Mouse (Mus musculus): ENCODE measurements around the gene Cyp2b10. TPM values are rescaled to one million over a fixed set of nuclear protein-coding genes. Genes with fewer than 3 reads are reported as not detected.
"Not testable (repeated sequence)": the region's sequence is repeated elsewhere in the genome, so short reads cannot be mapped to it uniquely, and the experiment has no call there.

Gene Cyp2b10
- polyA plus RNA-seq, 1 experiment = not detected

DNA sequence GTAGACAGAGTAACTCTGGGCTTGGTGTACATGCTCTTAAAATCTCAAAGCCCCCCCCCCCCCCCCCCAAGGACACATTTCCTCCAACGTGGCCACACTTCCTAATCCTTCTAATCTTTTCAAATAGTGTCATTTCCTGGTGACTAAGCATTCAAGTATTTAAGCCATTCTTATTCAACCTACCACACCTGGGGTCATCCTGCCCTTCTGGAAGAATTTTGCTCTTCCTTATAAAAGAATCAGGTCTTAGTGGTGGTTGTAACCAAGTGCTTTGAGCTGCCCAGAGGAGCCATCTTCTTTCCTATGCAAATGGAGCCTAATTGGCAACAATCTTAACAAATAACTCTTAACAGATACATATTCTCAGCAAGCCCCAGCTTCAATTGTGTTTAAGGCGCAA lies 12.6 kb downstream of the Cyp2b10 start:
- no peak for DNase-seq
- TF ChIP-seq POLR2A (IDR thresholded peaks at IDR 0.05; ENCODE audit: low read depth, low read length) (no peak), CTCF (conservative IDR thresholded peaks at IDR 0.05; ENCODE audit: insufficient read depth, insufficient read length, low read depth, low read length) (no peak)
- WGBS = 74% methylated on average over 2 of the region's 2 CpGs

DNA sequence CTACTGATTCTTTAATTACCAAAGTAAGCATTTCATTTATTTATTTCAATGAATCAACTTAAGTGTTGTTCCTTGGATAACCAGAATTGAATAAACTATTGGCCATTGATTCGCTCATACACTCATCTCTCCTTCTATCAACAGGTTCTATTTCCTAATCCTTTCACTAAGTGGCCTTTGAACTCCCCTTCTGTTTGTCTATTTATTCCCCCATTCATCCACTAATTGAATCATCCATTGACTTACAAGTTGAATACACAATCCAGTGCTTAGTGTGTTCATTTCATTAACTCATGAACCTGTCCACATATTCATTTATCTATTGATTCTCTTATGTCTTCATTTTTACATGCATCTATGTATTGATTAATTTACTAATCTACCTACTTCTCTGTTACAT lies 18.7 kb downstream of the Cyp2b10 start:
- Histone ChIP-seq H3K27me3 (replicated peaks; ENCODE audit: control insufficient read depth, insufficient read depth, low read length) (no peaks in the 10 kb centered on the region), H3K27ac (ENCODE audit: insufficient read depth, low read depth, low read length) (no peak overlapping the region), H3K4me1 (ENCODE audit: control insufficient read depth, insufficient read depth, low read length) (no peaks in the 10 kb centered on the region), H3K36me3 (ENCODE audit: control insufficient read depth, insufficient read depth, low read length) (no peaks in the 10 kb centered on the region), H3K4me3 (ENCODE audit: insufficient read depth, low read depth, low read length) (no peak overlapping the region)
- TF ChIP-seq POLR2A (IDR thresholded peaks at IDR 0.05; ENCODE audit: low read depth, low read length) (no peak), CTCF (conservative IDR thresholded peaks at IDR 0.05; ENCODE audit: insufficient read depth, insufficient read length, low read depth, low read length) (no peak)
- no peak for DNase-seq
- WGBS = 71% methylated on average over 1 of the region's 1 CpGs

More for the DNA sequence above, 12.6 kb downstream of the Cyp2b10 start:
- no peaks in the 10 kb centered on the region for H3K4me1 ChIP-seq (ENCODE audit: control insufficient read depth, insufficient read depth, low read length)
- no peaks in the 10 kb centered on the region for H3K36me3 ChIP-seq (ENCODE audit: control insufficient read depth, insufficient read depth, low read length)
- H3K4me3 ChIP-seq (ENCODE audit: insufficient read depth, low read depth, low read length) = no peak overlapping the region
- no peaks in the 10 kb centered on the region for H3K27me3 ChIP-seq (replicated peaks; ENCODE audit: control insufficient read depth, insufficient read depth, low read length)
- no peak overlapping the region for H3K27ac ChIP-seq (ENCODE audit: insufficient read depth, low read depth, low read length)

DNA sequence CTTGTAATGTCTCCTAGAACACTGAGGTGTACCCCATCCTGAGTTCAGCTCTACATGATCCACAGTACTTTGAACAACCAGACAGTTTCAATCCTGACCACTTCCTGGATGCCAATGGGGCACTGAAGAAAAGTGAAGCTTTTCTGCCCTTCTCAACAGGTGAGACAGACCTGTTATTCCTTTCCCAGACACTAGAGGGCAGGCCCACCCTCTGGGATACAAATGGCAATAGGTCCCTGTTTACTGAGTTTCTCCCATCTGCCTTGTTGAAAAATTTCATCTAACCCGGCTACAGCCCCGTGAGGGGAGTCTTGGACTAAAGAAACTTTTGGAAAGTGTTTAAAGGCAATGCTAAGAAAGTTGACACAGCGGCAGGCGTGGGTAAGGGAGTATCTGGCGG lies 19.9 kb downstream of the Cyp2b10 start:
- not testable (repeated sequence) for H3K4me1 ChIP-seq (ENCODE audit: control insufficient read depth, insufficient read depth, low read length); H3K27ac ChIP-seq (ENCODE audit: insufficient read depth, low read depth, low read length); H3K27me3 ChIP-seq (replicated peaks; ENCODE audit: control insufficient read depth, insufficient read depth, low read length); H3K36me3 ChIP-seq (ENCODE audit: control insufficient read depth, insufficient read depth, low read length); H3K4me3 ChIP-seq (ENCODE audit: insufficient read depth, low read depth, low read length)
- WGBS = 47% methylated on average over 5 of the region's 5 CpGs
- TF ChIP-seq CTCF (conservative IDR thresholded peaks at IDR 0.05; ENCODE audit: insufficient read depth, insufficient read length, low read depth, low read length) = peak; percentile 47
- DNase-seq = peak; percentile 37

DNA sequence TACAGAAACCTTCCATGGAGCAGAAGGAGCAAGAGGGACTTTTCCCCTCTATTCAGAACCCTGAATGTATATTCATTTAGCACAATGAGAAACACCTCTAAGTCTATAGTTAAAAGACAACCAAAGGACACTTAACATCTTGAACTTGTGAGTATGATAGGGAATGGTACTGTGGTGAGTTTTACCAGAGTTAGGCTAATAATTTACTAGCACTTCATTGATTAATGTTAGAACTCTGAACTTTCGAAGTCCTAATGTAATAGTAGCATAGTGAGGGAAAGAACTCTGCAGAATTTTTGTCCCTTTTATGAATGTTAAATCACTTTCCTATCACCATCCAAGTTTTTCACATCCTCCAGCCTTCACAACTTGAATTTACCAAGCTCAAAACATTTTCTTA lies 22.0 kb downstream of the Cyp2b10 start:
- H3K4me3 ChIP-seq (ENCODE audit: insufficient read depth, low read depth, low read length) = no peak overlapping the region
- no peaks in the 10 kb centered on the region for H3K4me1 ChIP-seq (ENCODE audit: control insufficient read depth, insufficient read depth, low read length)
- H3K27ac ChIP-seq (ENCODE audit: insufficient read depth, low read depth, low read length) = no peak overlapping the region
- WGBS = 40% methylated on average over 1 of the region's 1 CpGs
- no peaks in the 10 kb centered on the region for H3K36me3 ChIP-seq (ENCODE audit: control insufficient read depth, insufficient read depth, low read length)
- peak; percentile 24 for DNase-seq
- TF ChIP-seq CTCF (conservative IDR thresholded peaks at IDR 0.05; ENCODE audit: insufficient read depth, insufficient read length, low read depth, low read length) (no peak), POLR2A (IDR thresholded peaks at IDR 0.05; ENCODE audit: low read depth, low read length) (no peak)
- no peaks in the 10 kb centered on the region for H3K27me3 ChIP-seq (replicated peaks; ENCODE audit: control insufficient read depth, insufficient read depth, low read length)

DNA sequence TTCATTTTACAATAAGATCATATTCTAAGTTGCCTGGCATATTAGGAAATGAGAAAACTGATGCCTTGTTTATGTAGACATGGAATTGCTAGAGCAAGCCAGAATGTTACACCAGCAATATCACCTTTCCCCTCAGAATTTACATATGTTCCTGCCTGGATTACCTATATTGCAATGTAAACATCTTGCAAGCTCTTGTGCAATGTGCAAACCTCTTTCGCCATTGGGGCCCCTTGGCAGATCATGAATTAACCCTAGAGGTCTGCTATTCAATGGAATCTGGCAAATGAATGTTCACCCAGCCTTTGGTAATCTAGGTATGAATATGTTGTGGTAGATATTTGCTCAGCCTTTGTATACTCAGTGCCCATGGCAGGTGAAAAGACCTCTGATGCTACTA lies 47.9 kb downstream of the Cyp2b10 start:
- H3K27me3 ChIP-seq (replicated peaks; ENCODE audit: control insufficient read depth, insufficient read depth, low read length) = no peaks in the 10 kb centered on the region
- 60% methylated on average over 1 of the region's 1 CpGs for WGBS
- no peak overlapping the region for H3K4me3 ChIP-seq (ENCODE audit: insufficient read depth, low read depth, low read length)
- TF ChIP-seq CTCF (conservative IDR thresholded peaks at IDR 0.05; ENCODE audit: insufficient read depth, insufficient read length, low read depth, low read length) (no peak), POLR2A (IDR thresholded peaks at IDR 0.05; ENCODE audit: low read depth, low read length) (no peak)
- H3K36me3 ChIP-seq (ENCODE audit: control insufficient read depth, insufficient read depth, low read length) = no peaks in the 10 kb centered on the region
- H3K4me1 ChIP-seq (ENCODE audit: control insufficient read depth, insufficient read depth, low read length) = no peaks in the 10 kb centered on the region
- no peak overlapping the region for H3K27ac ChIP-seq (ENCODE audit: insufficient read depth, low read depth, low read length)
- no peak for DNase-seq

Other genes with a start within 250 kb of the Cyp2b10 start
- gene Bckdha, start 238.6 kb upstream of the Cyp2b10 start, polyA plus RNA-seq (2012; rRNA removed) = 675 and 763 TPM in 2 replicates
- gene Exosc5, start 238.5 kb upstream of the Cyp2b10 start, polyA plus RNA-seq (2012; rRNA removed) = 64.9 and 70.1 TPM in 2 replicates
- 0.27 and 0.48 TPM in 2 replicates for gene Tmem91, start 222.5 kb upstream of the Cyp2b10 start, polyA plus RNA-seq (2012; rRNA removed)
- gene B9d2, start 216.8 kb upstream of the Cyp2b10 start, polyA plus RNA-seq (2012; rRNA removed) = 63.1 and 70.4 TPM in 2 replicates
- 18.9 and 24.5 TPM in 2 replicates for gene Tgfb1, start 210.6 kb upstream of the Cyp2b10 start, polyA plus RNA-seq (2012; rRNA removed)
- gene Ccdc97, start 178.5 kb upstream of the Cyp2b10 start, polyA plus RNA-seq (2012; rRNA removed) = 52.5 and 53.5 TPM in 2 replicates
- gene Hnrnpul1, start 142.9 kb upstream of the Cyp2b10 start, polyA plus RNA-seq (2012; rRNA removed) = 33.3 and 41.7 TPM in 2 replicates
- gene Axl, start 108.9 kb upstream of the Cyp2b10 start, polyA plus RNA-seq (2012; rRNA removed) = 31.0 and 36.1 TPM in 2 replicates
- 22.1 and 26.2 TPM in 2 replicates for gene Cyp2s1, start 80.7 kb upstream of the Cyp2b10 start, polyA plus RNA-seq (2012; rRNA removed)
- not detected in 2 replicates for gene Cyp2b13, start 163.9 kb downstream of the Cyp2b10 start, polyA plus RNA-seq (2012; rRNA removed)

Data from kidney, adult 2 months (tissue).